Mouse (Mus musculus): ENCODE results near the gene Flt1.
"Not testable (repeated sequence)": the region's sequence is repeated elsewhere in the genome, so short reads cannot be mapped to it uniquely, and the experiment has no call there.

Gene Flt1

DNA sequence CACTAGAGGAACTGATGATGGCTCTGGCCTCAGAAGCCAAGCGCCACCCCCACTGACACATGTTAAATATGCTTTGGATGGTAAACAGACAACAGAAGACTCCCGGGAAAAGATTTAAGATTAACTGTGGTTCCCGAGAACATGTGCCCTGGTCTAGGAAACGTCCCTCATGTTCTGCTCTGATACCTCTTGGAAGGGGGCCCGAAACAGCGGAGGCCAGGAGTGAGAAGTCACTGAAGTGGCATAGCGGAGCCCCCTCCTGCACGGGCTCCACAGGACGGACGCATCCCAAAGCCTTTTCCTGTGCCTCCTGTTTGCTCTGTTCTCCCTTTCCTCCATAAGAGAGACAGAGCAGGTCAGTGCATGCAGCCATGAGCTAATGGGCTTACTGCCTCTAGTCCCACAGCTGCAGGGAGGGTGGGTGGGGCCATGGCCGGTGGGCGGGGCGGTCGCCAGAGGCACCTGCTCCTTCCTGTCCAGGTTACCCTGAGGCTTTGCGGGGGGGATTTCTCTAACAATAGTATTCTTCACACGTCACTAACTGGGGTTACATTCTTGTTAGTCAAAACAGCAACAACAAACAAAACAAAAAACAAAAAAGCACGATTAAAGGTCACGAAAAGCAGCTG is 162.2 kb downstream of the Flt1 start:
- no peak for DNase-seq (ENCODE audit: extremely low spot score, low read depth, low spot score)

DNA sequence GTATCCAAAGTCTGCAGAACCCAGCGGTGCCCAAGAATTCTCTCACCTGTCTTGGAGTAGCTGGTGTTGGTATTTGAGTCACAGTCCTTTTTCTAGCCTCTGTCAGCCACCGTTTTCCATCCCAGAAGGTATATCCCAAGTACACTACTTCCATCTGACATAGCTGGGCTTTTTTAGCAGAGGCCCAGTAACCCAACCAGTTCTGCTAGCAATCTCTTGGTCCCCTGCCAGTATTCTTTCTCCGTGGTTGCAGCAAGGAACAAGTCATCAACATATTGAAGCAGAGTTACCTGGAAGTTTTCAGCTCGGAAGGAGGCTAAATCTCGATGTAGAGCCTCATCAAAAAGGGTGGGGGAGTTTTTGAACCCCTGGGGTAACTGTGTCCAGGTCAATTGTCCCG is 168.2 kb downstream of the Flt1 start:
- DNase-seq (ENCODE audit: extremely low spot score, low read depth, low spot score): not testable (repeated sequence)

DNA sequence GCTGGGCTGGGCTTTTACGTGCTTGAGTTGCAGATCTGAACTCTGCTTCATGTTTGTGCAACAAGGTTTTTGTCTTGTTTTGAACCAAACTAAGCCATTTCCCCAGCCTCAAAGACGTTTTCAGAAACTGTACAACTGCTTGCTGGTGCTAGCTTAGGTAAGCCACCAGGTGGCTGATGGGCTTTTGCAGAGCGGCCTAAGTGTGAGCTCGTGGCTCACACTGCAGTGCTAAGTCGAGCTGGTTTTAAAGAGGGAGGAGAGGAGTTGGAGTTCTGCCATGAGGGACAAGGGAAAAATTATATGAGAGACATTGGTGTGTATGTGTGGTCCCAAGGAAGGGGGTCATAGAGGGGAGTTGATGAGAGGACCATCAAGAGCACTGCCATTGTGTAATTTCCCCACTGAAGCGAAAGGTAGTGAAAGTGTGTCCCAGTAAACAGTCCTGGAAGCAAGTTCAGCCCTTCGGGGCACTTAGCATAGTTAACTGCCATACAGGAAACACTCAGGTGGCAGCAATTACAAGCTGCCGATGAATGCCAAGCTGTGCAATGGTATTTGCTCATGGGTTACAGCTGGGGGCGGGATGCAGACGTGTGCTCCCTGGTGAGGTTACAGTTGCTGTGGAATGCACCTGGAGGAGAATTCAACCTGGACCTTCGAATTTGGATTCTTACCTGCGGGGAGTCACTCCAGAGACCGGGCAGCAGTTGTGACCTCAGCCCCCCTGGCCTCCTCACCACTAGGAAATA is 173.8 kb downstream of the Flt1 start:
- no peak for DNase-seq (ENCODE audit: extremely low spot score, low read depth, low spot score)

DNA sequence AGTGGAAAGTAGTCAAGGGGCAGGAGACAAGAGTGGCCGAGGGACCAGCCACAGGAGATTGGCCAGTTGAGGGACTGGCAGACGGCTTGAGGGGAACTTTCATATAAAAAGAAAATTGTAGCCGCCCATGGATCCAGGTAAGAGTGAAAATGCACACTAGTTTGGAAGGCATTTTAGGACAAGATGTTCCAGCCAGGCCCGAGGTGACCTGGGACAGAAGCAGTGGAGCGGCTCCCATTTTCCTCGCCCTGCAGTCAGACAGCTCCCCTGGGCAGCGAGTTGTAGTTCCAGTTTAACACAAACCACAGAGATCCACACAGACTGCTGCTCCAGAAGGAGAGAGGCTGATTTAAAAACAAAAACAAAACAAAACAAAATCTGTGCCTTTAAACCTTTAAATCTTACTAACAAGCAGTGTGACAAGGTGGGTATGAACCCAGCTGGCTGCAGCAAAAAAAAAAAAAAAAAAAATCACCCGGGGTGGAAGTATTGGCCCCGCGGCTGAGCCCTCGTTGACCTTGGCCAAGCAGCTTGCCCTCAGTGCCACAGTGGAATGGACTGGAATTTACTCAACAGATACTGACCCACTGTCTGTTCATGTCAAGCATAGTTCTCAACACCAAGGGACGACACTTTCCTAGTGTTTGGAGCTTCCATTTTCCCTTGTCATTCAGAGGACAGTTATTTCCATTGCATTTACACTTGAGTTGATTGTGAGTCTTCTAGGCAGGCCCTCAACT is 176.6 kb downstream of the Flt1 start:
- DNase-seq (ENCODE audit: extremely low spot score, low read depth, low spot score): no peak

DNA sequence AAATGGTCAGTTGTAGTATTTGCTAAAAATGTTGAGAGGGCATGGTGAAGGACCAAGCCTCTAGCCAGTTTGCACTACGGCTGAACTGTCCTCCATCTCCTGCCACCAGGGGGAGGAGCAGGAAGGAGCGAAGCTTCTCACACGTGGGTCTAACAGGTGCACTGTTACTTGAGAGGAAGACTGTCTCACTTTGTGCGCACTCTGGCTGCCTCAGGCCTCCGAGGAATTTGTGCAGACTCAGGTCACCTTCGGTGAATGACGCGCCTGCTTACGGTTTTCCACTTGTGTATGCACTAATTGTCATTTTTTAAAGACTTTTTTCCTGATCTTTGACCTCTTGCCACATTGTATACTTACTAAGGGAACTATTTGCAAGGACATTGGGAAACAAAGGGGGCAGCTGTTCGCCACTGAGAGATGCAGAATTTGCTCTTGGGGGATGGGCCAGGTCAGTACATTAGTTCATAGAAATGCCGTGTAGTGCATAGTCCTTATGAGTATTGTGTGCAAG is 180.0 kb downstream of the Flt1 start:
- no peak for DNase-seq (ENCODE audit: extremely low spot score, low read depth, low spot score)

DNA sequence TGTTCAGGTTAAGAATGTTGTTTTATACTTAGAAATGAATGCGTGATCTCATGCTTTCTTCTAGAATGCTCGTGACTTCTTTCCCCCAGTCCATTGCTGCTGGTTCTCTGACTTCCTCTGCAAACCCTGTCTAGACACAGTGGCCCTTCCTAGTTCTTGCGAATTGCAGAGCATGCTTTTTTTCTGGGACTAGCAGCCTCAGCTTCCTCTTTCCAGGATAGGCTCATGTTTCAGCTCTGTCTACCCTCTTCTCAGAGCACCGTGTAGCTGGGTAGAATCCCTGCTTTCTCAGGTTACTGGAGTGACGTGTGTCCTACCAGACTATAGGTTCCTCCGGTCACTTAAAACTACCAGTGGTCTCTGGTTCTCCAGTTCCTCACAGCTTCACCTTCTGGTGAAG is 183.5 kb downstream of the Flt1 start:
- no peak for DNase-seq (ENCODE audit: extremely low spot score, low read depth, low spot score)

DNA sequence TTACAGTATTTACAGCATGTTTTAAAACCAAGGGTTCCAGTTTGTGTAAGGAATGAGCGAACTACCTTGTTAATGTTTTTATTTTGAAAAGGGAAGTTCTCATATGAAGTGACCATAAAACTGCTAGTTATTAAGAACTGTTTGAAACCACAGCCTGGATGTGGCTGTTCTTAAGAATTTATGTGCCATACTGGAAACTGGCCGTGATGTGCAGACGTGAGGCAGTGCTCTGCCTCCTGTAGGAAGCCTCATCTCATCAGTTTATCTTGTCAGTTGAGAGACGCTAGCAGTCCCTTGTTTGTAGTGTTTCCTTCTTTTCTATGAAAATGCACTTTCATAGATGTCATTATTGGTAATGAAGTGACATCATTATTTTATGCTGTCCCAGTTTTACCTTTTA is 186.0 kb downstream of the Flt1 start:
- no peak for DNase-seq (ENCODE audit: extremely low spot score, low read depth, low spot score)

DNA sequence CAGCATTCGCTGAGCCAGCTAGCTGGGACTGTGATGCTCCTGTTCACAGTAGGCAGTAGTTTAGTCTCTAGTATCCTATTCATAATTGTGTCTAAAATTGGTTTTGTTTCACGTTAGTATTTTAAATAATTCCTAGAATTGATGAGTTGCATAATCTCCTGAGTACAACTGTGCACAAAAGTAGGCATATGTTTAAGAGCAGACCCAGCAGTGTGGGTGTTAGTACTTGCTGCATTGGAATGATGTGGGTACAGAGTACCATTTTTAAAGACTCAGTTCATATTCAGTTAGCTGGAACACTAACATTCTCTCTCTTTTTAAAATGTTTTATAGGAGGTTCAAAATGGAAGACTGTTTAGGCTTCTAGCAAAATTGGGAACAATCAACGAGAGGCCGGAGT is 186.4 kb downstream of the Flt1 start:
- no peak for DNase-seq (ENCODE audit: extremely low spot score, low read depth, low spot score)

DNA sequence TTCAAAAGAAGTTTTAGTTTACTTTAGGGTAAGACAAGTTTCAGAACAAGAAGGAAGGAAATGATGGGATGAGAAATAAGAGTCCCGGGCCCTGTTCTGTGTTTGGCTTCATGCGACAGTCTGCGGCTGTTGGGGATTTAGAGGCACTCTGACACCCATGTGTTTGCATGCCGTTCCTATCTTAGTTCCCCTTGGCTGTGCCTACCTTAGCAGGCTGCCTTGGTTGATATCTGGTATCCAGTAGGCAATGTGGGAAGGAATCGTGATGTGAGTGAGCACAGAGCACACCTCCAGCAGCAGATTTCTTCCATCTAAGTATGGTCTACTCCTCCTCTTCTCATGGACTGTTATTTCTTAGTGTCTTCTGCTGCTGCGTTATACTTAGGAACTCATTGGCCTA is 193.8 kb downstream of the Flt1 start:
- no peak for DNase-seq (ENCODE audit: extremely low spot score, low read depth, low spot score)

DNA sequence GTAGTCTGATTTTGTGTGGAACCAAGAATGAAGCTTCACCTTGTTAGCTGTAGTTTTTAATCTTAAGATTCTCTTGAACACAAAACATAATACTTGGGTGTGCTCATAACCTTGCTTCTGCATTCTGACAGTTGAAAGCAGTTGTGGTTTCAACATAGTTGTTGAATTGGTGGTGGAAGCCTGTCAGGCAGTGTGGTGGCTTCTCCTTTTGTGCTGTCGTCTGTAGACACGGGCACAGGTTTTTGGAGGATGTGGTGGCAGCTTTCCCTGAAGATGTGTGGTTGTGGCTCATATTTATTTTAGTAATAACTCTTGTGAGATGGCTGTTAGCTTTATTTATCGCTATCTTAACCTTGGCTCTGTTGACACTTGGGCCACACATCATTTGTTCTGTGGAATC is 198.0 kb downstream of the Flt1 start:
- no peak for DNase-seq (ENCODE audit: extremely low spot score, low read depth, low spot score)

DNA sequence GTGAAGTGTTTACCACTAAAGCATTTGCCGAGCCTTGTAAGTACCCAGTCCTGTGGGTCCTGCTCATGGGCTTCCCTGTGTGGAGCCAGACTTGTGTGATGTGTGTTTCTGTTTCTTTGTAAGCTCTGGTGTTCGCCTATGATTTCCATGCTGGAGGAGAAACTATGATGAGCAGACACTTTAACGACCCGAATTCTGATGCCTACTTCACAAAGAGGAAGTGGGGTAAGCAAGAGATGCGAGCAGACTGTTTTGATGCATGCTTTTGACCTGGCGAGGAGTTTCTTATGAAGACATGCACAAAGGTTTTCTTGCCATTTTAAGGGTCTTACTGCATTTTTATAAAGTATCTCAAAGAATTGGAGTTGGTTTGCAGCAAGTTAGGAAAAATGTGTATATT is 198.8 kb downstream of the Flt1 start:
- DNase-seq (ENCODE audit: extremely low spot score, low read depth, low spot score): no peak
